Mouse (Mus musculus) liver, adult 10 weeks (tissue): ENCODE data around the gene Il31. TPM values are rescaled to one million over a fixed set of nuclear protein-coding genes. Genes with fewer than 3 reads are reported as not detected.

Source experiments
- polyA plus RNA-seq: library from polyadenylated mRNA; stranded (reverse); fragments of 350-450 nt; fragmentation: Illumina TruSeq; extraction: RNeasy Lipid Tissue Mini Kit (QIAGEN cat#74804); gene quantifications from one replicate; pipeline ENCODE4 v1.2.3, GENCODE M21; 2014; ENCODE audit warnings: low read depth, low replicate concordance

The Il31 gene
- polyA plus RNA-seq, result not detected

GRCm38 (mm10) chr5:123489112-123489785 is at the start of gene Il31, which contains the start of gene Lrrc43:
Gene Il31 (minus strand): TSS chr5:123489489.
Gene Lrrc43 (plus strand): TSS chr5:123489305.

GRCm38 (mm10) chr5:123525281-123525680 is 36.0 kb upstream of the Il31 start, which contains the start of gene Gm49027:
Gene Gm49027 (minus strand): TSS chr5:123525488.

GRCm38 (mm10) chr5:123523692-123524392 is 34.6 kb upstream of the Il31 start, which contains the start of gene Diablo:
Gene Diablo (minus strand): TSS chr5:123524176.

GRCm38 (mm10) chr5:123510160-123510559 is 20.9 kb upstream of the Il31 start, which contains the start of gene B3gnt4:
Gene B3gnt4 (plus strand): TSS chr5:123510460.

Other genes with a start within 250 kb of the Il31 start
- 0.21 TPM for gene Wdr66, start 237.4 kb downstream of the Il31 start, polyA plus RNA-seq
- 2.3 TPM for gene Bcl7a, start 145.7 kb downstream of the Il31 start, polyA plus RNA-seq
- 1.7 TPM for gene Mlxip, start 94.7 kb downstream of the Il31 start, polyA plus RNA-seq
- gene Lrrc43, start 184 bp downstream of the Il31 start, polyA plus RNA-seq, result not detected
- gene B3gnt4, start 21.0 kb upstream of the Il31 start, polyA plus RNA-seq, result not detected
- gene Diablo, start 34.7 kb upstream of the Il31 start, polyA plus RNA-seq, result 47.1 TPM
- gene Gm49027, start 36.0 kb upstream of the Il31 start, polyA plus RNA-seq, result not detected
- 8.1 TPM for gene Vps33a, start 83.5 kb upstream of the Il31 start, polyA plus RNA-seq
- 18.4 TPM for gene Clip1, start 195.1 kb upstream of the Il31 start, polyA plus RNA-seq
- 32.2 TPM for gene Zcchc8, start 231.6 kb upstream of the Il31 start, polyA plus RNA-seq